Mouse (Mus musculus): ENCODE results near the gene Gng7. TPM values are rescaled to one million over a fixed set of nuclear protein-coding genes. Genes with fewer than 3 reads are reported as not detected.
A peak's percentile ranks its signal among the peaks of the same experiment; 100 is the strongest.

Gng7 gene
- total RNA-seq, 2 experiments from 2014 or later: 166 to 173 TPM

GRCm38 (mm10) chr10:80931153-80931671 is 83.5 kb downstream of the Gng7 start:
- no peak for DNase-seq (ENCODE audit: low spot score in 2 of 2)

GRCm38 (mm10) chr10:80930361-80931152 is 84.2 kb downstream of the Gng7 start:
- DNase-seq (ENCODE audit: low spot score in 2 of 2): peak in 1 of 2 experiments; percentile 57

GRCm38 (mm10) chr10:80929299-80930226 is 85.2 kb downstream of the Gng7 start, which contains the start of gene Gadd45b:
Gene Gadd45b (plus strand): TSS chr10:80930073.
- peak; percentile 98 to 99 for DNase-seq (ENCODE audit: low spot score in 2 of 2)

GRCm38 (mm10) chr10:80928586-80929298 is 86.0 kb downstream of the Gng7 start:
- DNase-seq (ENCODE audit: low spot score in 2 of 2): peak; percentile 90 to 95

GRCm38 (mm10) chr10:80925472-80925871 is 89.3 kb downstream of the Gng7 start:
- DNase-seq (ENCODE audit: low spot score in 2 of 2): no peak

- DNase-seq (ENCODE audit: low spot score in 2 of 2): no peak
These were observed 92.8 kb downstream of the Gng7 start for GRCm38 (mm10) chr10:80921923-80922322.

- DNase-seq (ENCODE audit: low spot score in 2 of 2): peak; percentile 80 to 89
These were observed 96.8 kb downstream of the Gng7 start, which contains the start of gene Lmnb2 for GRCm38 (mm10) chr10:80917779-80918434. Gene Lmnb2 (minus strand): TSS chr10:80918245.

- DNase-seq (ENCODE audit: low spot score in 2 of 2): no peak
These were observed 97.4 kb downstream of the Gng7 start for GRCm38 (mm10) chr10:80917336-80917778.

- DNase-seq (ENCODE audit: low spot score in 2 of 2): no peak
These were observed 99.0 kb downstream of the Gng7 start for GRCm38 (mm10) chr10:80915736-80916135.

- no peak for DNase-seq (ENCODE audit: low spot score in 2 of 2)
These were observed 99.5 kb downstream of the Gng7 start for GRCm38 (mm10) chr10:80915260-80915659.

- no peak for DNase-seq (ENCODE audit: low spot score in 2 of 2)
These were observed 100.5 kb downstream of the Gng7 start for GRCm38 (mm10) chr10:80914253-80914656.

GRCm38 (mm10) chr10:80913364-80914011 is 101.3 kb downstream of the Gng7 start:
- DNase-seq (ENCODE audit: low spot score in 2 of 2): no peak

GRCm38 (mm10) chr10:80911891-80912290 is 102.9 kb downstream of the Gng7 start:
- no peak for DNase-seq (ENCODE audit: low spot score in 2 of 2)

- no peak for DNase-seq (ENCODE audit: low spot score in 2 of 2)
These were observed 103.4 kb downstream of the Gng7 start for GRCm38 (mm10) chr10:80911354-80911753.

- DNase-seq (ENCODE audit: low spot score in 2 of 2): no peak
These were observed 105.2 kb downstream of the Gng7 start for GRCm38 (mm10) chr10:80909375-80910162.

GRCm38 (mm10) chr10:80904709-80905108 is 110.0 kb downstream of the Gng7 start:
- DNase-seq (ENCODE audit: low spot score in 2 of 2): no peak

GRCm38 (mm10) chr10:80904004-80904693 is 110.6 kb downstream of the Gng7 start:
- no peak for DNase-seq (ENCODE audit: low spot score in 2 of 2)

- DNase-seq (ENCODE audit: low spot score in 2 of 2): no peak
These were observed 111.5 kb downstream of the Gng7 start for GRCm38 (mm10) chr10:80903282-80903681.

Measured in layer of hippocampus, adult 18-20 months (tissue).